Mouse (Mus musculus): ENCODE data around the gene Hnrnph3. TPM values are rescaled to one million over a fixed set of nuclear protein-coding genes. Genes with fewer than 3 reads are reported as not detected.

The Hnrnph3 gene
- total RNA-seq, 1 experiment = 25.7 TPM

DNA sequence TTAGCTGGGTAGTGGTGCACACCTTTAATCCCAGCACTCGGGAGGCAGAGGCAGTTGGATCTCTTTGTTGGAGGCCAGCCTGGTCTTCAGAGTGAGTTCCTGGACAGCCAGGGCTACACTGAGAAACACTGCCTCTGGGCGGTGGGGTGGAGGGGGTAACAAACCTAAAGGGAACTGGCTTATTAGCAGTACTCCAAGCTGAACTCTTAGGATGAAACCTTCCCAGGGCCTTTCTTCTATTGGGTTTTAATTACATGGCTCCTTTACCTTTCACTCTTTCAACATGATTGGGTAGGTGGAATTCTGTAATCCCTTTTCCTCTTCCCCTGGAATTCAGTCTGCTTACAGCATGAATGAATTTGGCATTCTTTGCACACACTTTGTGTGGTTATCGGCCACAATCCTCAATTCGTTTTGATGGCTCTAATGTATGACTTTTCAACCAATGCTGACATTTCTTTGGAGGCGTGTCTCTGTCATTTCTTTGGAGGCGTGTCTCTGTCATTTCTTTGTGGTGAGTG, 1.5 kb upstream of the Hnrnph3 start:
- in situ Hi-C loops (cut with MboI; ENCODE audit: low sequenced_read_pairs in 2 of 2, unreplicated experiment in 2 of 2) = no loop called here
- H3K27ac ChIP-seq (ENCODE audit: insufficient read depth, low read depth, low read length, poor library complexity, severe bottlenecking) = no peak overlapping the region; the same call in 1 of the 2 replicates
- peaks cover 3 to 4% of the 10 kb centered on the region in 2 experiments; a peak in 3 of 4 replicates for H3K4me1 ChIP-seq (ENCODE audit: control insufficient read depth in 2 of 2, insufficient read depth in 2 of 2, low read length in 2 of 2, poor library complexity in 1 of 2)
- no peaks in the 10 kb centered on the region for H3K9me3 ChIP-seq (ENCODE audit: control insufficient read depth, insufficient read depth, low read depth, low read length)
- DNase-seq (ENCODE audit: low read depth, low spot score) = no peak
- no peaks in the 10 kb centered on the region for H3K36me3 ChIP-seq (ENCODE audit: control insufficient read depth, insufficient read depth, low read length, poor library complexity, severe bottlenecking)
- TF ChIP-seq ZC3H11A (IDR thresholded peaks at IDR 0.05; ENCODE audit: borderline replicate concordance, low read depth, low read length) (no peak), HCFC1 (IDR thresholded peaks at IDR 0.05; ENCODE audit: borderline replicate concordance, insufficient read depth, low read length) (no peak), MAFK (IDR thresholded peaks at IDR 0.05; ENCODE audit: insufficient read depth, low read depth, low read length) (no peak), CHD2 (IDR thresholded peaks at IDR 0.05; ENCODE audit: low read depth, low read length) (no peak), ZNF384 (IDR thresholded peaks at IDR 0.05; ENCODE audit: low read depth, low read length) (no peak)
- no peak overlapping the region; the same call in 1 of the 2 replicates for H3K9ac ChIP-seq (ENCODE audit: insufficient read depth, low read depth, low read length, poor library complexity, severe bottlenecking)
- H3K4me3 ChIP-seq (ENCODE audit: insufficient read depth in 1 of 2, low read depth in 1 of 2, low read length in 2 of 2, poor library complexity in 1 of 2, severe bottlenecking in 1 of 2) = no peak overlapping the region

- Histone ChIP-seq H3K9ac (ENCODE audit: insufficient read depth, low read depth, low read length, poor library complexity, severe bottlenecking) (no peak overlapping the region), H3K9me3 (ENCODE audit: control insufficient read depth, insufficient read depth, low read depth, low read length) (no peaks in the 10 kb centered on the region), H3K4me3 (ENCODE audit: insufficient read depth in 1 of 2, low read depth in 1 of 2, low read length in 2 of 2, poor library complexity in 1 of 2, severe bottlenecking in 1 of 2) (peak overlapping the region; percentile 76 to 86; a peak in 3 of 4 replicates), H3K36me3 (ENCODE audit: control insufficient read depth, insufficient read depth, low read length, poor library complexity, severe bottlenecking) (no peaks in the 10 kb centered on the region), H3K4me1 (ENCODE audit: control insufficient read depth in 2 of 2, insufficient read depth in 2 of 2, low read length in 2 of 2, poor library complexity in 1 of 2) (peaks cover 3 to 4% of the 10 kb centered on the region in 2 experiments; a peak in 3 of 4 replicates), H3K27ac (ENCODE audit: insufficient read depth, low read depth, low read length, poor library complexity, severe bottlenecking) (peak overlapping the region; percentile 69; the same call in 1 of the 2 replicates)
- in situ Hi-C loops (cut with MboI; ENCODE audit: low sequenced_read_pairs in 2 of 2, unreplicated experiment in 2 of 2) = no loop called here
- DNase-seq (ENCODE audit: low read depth, low spot score) = no peak
- TF ChIP-seq HCFC1 (IDR thresholded peaks at IDR 0.05; ENCODE audit: borderline replicate concordance, insufficient read depth, low read length) (no peak), MAFK (IDR thresholded peaks at IDR 0.05; ENCODE audit: insufficient read depth, low read depth, low read length) (no peak), ZC3H11A (IDR thresholded peaks at IDR 0.05; ENCODE audit: borderline replicate concordance, low read depth, low read length) (no peak), ZNF384 (IDR thresholded peaks at IDR 0.05; ENCODE audit: low read depth, low read length) (no peak), CHD2 (IDR thresholded peaks at IDR 0.05; ENCODE audit: low read depth, low read length) (no peak)
Measured at GRCm38 (mm10) chr10:63025016-63025415, 999 bp upstream of the Hnrnph3 start.

DNA sequence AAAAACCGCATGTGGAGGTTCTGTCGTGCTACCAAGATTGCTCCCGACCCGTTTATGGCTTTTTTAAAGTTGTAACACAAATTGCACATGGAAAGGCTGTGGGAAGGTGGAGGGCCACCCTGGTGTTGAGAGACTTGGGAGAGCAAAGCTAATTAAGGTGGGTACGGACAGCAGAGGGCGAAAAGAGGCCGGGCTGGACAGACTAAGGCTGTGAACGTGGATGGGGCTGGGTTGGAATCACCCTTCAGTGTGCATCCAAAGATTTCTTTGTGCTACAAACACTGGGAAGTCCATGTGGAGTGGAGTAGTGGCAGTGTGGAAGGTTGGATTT, 528 bp upstream of the Hnrnph3 start:
- Histone ChIP-seq H3K9me3 (ENCODE audit: control insufficient read depth, insufficient read depth, low read depth, low read length) (no peaks in the 10 kb centered on the region), H3K36me3 (ENCODE audit: control insufficient read depth, insufficient read depth, low read length, poor library complexity, severe bottlenecking) (no peaks in the 10 kb centered on the region), H3K4me1 (ENCODE audit: control insufficient read depth in 2 of 2, insufficient read depth in 2 of 2, low read length in 2 of 2, poor library complexity in 1 of 2) (peaks cover 3 to 4% of the 10 kb centered on the region in 2 experiments; a peak in 3 of 4 replicates), H3K9ac (ENCODE audit: insufficient read depth, low read depth, low read length, poor library complexity, severe bottlenecking) (peak overlapping the region; percentile 89), H3K4me3 (ENCODE audit: insufficient read depth in 1 of 2, low read depth in 1 of 2, low read length in 2 of 2, poor library complexity in 1 of 2, severe bottlenecking in 1 of 2) (peak overlapping the region; percentile 76 to 86), H3K27ac (ENCODE audit: insufficient read depth, low read depth, low read length, poor library complexity, severe bottlenecking) (peak overlapping the region; percentile 69; the same call in 1 of the 2 replicates)
- in situ Hi-C loops (cut with MboI; ENCODE audit: low sequenced_read_pairs in 2 of 2, unreplicated experiment in 2 of 2) = no loop called here
- TF ChIP-seq ZNF384 (IDR thresholded peaks at IDR 0.05; ENCODE audit: low read depth, low read length) = no peak
- 0 out of 2 replicates have a peak, but pooled peaks have one; percentile 1 for TF ChIP-seq HCFC1 (IDR thresholded peaks at IDR 0.05; ENCODE audit: borderline replicate concordance, insufficient read depth, low read length)
- no peak for DNase-seq (ENCODE audit: low read depth, low spot score)

DNA sequence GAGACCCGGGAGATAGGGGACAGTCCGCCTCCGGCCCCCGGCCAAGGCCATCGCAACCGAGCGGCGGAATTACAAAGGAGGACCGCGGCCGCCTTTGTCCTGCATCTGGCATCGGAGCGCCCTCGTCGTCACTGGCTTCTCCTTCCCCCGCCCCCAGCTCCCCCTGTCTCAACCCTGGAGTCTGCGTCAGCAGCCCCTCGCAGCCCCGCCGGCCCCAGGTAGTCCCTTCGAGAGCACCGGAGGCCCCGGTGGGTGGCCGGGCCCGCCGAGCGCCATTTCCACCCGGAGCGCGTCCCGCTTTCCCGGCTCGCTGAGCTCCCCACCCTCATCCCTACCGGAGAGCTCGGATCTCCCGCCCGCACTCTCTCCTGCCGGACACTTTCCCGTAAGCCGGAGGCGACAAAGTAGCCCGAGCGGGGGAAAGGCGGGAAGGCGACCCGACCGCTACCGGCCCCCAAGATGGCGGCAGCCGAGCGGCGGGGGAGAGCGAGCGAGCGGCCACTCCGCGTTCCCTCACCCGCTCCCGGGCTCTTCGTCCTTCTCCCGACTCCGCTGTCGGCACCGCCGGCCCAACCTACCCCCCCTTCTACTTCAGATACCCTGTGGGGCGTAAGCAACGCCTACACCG, 782 bp downstream of the Hnrnph3 start:
- TF ChIP-seq CHD2 (IDR thresholded peaks at IDR 0.05; ENCODE audit: low read depth, low read length) (no peak), HCFC1 (IDR thresholded peaks at IDR 0.05; ENCODE audit: borderline replicate concordance, insufficient read depth, low read length) (no peak), ZC3H11A (IDR thresholded peaks at IDR 0.05; ENCODE audit: borderline replicate concordance, low read depth, low read length) (no peak), MAFK (IDR thresholded peaks at IDR 0.05; ENCODE audit: insufficient read depth, low read depth, low read length) (no peak), ZNF384 (IDR thresholded peaks at IDR 0.05; ENCODE audit: low read depth, low read length) (no peak)
- H3K36me3 ChIP-seq (ENCODE audit: control insufficient read depth, insufficient read depth, low read length, poor library complexity, severe bottlenecking) = no peaks in the 10 kb centered on the region; the same call in 1 of the 2 replicates
- H3K27ac ChIP-seq (ENCODE audit: insufficient read depth, low read depth, low read length, poor library complexity, severe bottlenecking) = peak overlapping the region; percentile 66
- H3K4me1 ChIP-seq (ENCODE audit: control insufficient read depth in 2 of 2, insufficient read depth in 2 of 2, low read length in 2 of 2, poor library complexity in 1 of 2) = peaks cover 3 to 4% of the 10 kb centered on the region in 2 experiments; a peak in 3 of 4 replicates
- in situ Hi-C loops (cut with MboI; ENCODE audit: low sequenced_read_pairs in 2 of 2, unreplicated experiment in 2 of 2) = no loop called here
- peak overlapping the region; percentile 93 for H3K9ac ChIP-seq (ENCODE audit: insufficient read depth, low read depth, low read length, poor library complexity, severe bottlenecking)
- H3K9me3 ChIP-seq (ENCODE audit: control insufficient read depth, insufficient read depth, low read depth, low read length) = no peaks in the 10 kb centered on the region
- peak overlapping the region; percentile 76 to 86 for H3K4me3 ChIP-seq (ENCODE audit: insufficient read depth in 1 of 2, low read depth in 1 of 2, low read length in 2 of 2, poor library complexity in 1 of 2, severe bottlenecking in 1 of 2)
- no peak for DNase-seq (ENCODE audit: low read depth, low spot score)

Data from ES-E14 (cell line).